Mouse (Mus musculus) hindbrain, embryonic 12.5 days (tissue): ENCODE results near the gene Tor3a. TPM values are rescaled to one million over a fixed set of nuclear protein-coding genes. Genes with fewer than 3 reads are reported as not detected.
A peak's percentile ranks its signal among the peaks of the same experiment; 100 is the strongest.

Experiments used
- ATAC-seq: fragments of 200-750 bp; cut with Nextera tagmentation; 2 replicates; pipeline ENCODE4 v1.8.0; 2017; ENCODE audit warnings: moderate TSS enrichment; ENCODE audit not compliant: low FRiP score
- H3K27ac ChIP-seq: fragments of 300-500 bp; sonication (generic); 2 replicates; pipeline ENCODE4 v1.5.1; 2016; ENCODE audit warnings: mild to moderate bottlenecking
- H3K27me3 ChIP-seq: fragments of 300-500 bp; sonication (generic); 2 replicates; pipeline ENCODE4 v1.6.1; 2016; ENCODE audit warnings: mild to moderate bottlenecking
- H3K36me3 ChIP-seq: fragments of 300-500 bp; sonication (generic); 2 replicates; pipeline ENCODE4 v1.6.1; 2016; ENCODE audit warnings: mild to moderate bottlenecking
- H3K4me1 ChIP-seq: fragments of 300-500 bp; sonication (generic); 2 replicates; pipeline ENCODE4 v1.6.1; 2016
- H3K4me2 ChIP-seq: fragments of 300-500 bp; sonication (generic); replicated peaks from 2 replicates; pipeline ENCODE4 v1.6.1; 2016; ENCODE audit warnings: mild to moderate bottlenecking
- H3K4me3 ChIP-seq: fragments of 300-500 bp; sonication (generic); 2 replicates; pipeline ENCODE4 v1.5.1; 2016; ENCODE audit warnings: mild to moderate bottlenecking
- H3K9ac ChIP-seq: fragments of 300-500 bp; sonication (generic); 2 replicates; pipeline ENCODE4 v1.6.1; 2016; ENCODE audit warnings: mild to moderate bottlenecking, moderate library complexity
- H3K9me3 ChIP-seq: fragments of 300-500 bp; sonication (generic); replicated peaks from 2 replicates; pipeline ENCODE4 v1.6.1; 2016; ENCODE audit warnings: mild to moderate bottlenecking
- WGBS: fragments of 180-500 bp; shearing (Covaris S2); methylation state at CpG from one replicate; pipeline ENCODE4 v1.1.7; 2016; 5-methylcytosine and 5-hydroxymethylcytosine counted together
- polyA plus RNA-seq: library from polyadenylated mRNA; unstranded; fragments of >200 nt; fragmentation: Nextera tagmentation; extraction: Ambion mirVana; gene quantifications from 2 replicates; pipeline ENCODE4 v1.2.1, GENCODE M21; 2016

Gene Tor3a
- polyA plus RNA-seq, 1 experiment from 2014 or later = 5.0 TPM

DNA sequence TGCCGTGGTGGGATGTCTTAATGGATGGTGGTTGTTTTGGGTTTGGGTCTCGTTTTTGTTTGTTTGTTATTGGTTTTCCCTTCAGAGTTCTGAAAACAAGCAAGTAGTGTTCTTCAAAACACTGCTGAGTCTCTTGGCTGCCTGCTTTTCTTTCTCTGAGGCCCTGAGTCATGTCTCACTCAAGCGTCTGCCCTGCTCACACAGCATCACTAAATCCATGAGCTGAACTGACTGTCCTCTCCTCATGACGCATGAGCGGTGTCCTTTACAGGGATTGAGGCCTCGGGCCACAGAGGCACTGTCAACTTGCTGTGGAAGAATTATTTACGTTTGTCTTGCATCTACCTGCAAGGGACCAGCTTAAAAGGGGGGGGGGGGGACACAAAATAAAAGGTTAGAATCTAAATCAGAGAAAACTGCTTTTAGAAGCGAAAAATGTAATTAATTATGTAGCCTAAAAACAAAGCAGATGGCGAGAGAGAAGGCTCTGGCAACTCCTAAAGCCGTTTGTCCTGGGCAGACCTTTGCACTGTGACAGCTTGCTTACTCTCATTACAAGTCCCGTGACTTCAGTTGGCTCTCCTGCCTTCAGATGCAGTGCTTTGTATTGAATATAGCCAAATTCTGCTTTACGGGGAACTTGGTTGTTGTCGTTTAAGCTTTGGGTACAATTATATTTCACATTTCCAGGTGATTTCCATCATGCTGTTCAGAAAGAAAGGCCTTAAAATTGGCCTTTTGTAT, 29.2 kb downstream of the Tor3a start:
- H3K36me3 ChIP-seq = peaks cover 32% of the 10 kb centered on the region
- no peak overlapping the region for H3K4me2 ChIP-seq
- no peak for ATAC-seq
- H3K9ac ChIP-seq = no peak overlapping the region
- peaks cover 2% of the 10 kb centered on the region; the same call in 1 of the 2 replicates for H3K4me1 ChIP-seq
- no peaks in the 10 kb centered on the region for H3K27me3 ChIP-seq
- H3K9me3 ChIP-seq = no peaks in the 10 kb centered on the region
- 77% methylated on average over 13 of the region's 13 CpGs for WGBS
- H3K4me3 ChIP-seq = no peak overlapping the region
- H3K27ac ChIP-seq = peak overlapping the region; percentile 60

DNA sequence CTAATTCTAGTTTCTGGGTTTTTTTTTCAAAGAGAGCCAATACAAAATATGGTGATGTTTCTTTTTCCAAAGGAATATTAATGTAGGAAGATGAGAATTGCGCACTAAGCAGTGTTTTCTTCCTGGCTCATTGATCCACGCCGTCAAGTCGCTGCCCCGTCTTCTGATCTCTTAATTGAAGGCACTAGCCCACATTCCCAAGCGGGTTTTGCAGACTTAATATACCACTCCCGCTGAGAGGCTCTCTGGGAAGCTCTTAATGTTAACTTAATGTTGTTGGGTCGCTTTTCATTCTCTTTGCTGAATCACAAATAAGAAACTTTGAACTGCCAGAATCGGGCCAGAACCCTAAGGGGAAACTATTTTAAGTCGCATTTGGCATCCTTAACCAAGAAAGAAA, 30.1 kb downstream of the Tor3a start:
- Histone ChIP-seq H3K9ac (no peak overlapping the region), H3K27ac (no peak overlapping the region), H3K9me3 (no peaks in the 10 kb centered on the region), H3K4me2 (no peak overlapping the region), H3K4me1 (peaks cover 2% of the 10 kb centered on the region; the same call in 1 of the 2 replicates), H3K27me3 (no peaks in the 10 kb centered on the region), H3K4me3 (no peak overlapping the region), H3K36me3 (peaks cover 35% of the 10 kb centered on the region)
- 50% methylated on average over 10 of the region's 10 CpGs for WGBS
- ATAC-seq = no peak

DNA sequence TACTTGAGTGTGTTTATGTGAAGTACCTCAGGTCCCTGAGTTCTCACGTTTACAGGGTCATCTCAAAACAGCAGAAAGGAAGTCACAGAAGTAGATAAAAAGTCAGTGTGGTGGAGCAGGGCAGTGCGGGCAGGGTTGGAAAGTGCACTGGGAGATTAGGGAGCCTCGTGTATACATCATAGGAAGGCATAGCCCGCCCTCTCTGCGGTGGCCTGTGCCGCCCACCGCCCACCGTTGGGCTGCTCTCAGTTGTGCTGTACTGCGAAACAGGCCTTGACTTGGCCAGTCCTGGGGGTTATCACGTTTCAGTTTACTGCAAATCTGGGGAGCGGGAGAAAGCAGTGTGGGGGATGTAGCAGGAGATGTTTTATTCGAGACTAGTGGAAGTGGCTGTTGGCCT, 31.3 kb downstream of the Tor3a start:
- Histone ChIP-seq H3K9me3 (no peaks in the 10 kb centered on the region), H3K4me1 (peaks cover 2% of the 10 kb centered on the region; the same call in 1 of the 2 replicates), H3K4me2 (no peak overlapping the region), H3K9ac (no peak overlapping the region), H3K36me3 (peaks cover 35% of the 10 kb centered on the region), H3K4me3 (no peak overlapping the region), H3K27ac (no peak overlapping the region), H3K27me3 (no peaks in the 10 kb centered on the region)
- ATAC-seq = no peak
- 65% methylated on average over 12 of the region's 12 CpGs for WGBS

DNA sequence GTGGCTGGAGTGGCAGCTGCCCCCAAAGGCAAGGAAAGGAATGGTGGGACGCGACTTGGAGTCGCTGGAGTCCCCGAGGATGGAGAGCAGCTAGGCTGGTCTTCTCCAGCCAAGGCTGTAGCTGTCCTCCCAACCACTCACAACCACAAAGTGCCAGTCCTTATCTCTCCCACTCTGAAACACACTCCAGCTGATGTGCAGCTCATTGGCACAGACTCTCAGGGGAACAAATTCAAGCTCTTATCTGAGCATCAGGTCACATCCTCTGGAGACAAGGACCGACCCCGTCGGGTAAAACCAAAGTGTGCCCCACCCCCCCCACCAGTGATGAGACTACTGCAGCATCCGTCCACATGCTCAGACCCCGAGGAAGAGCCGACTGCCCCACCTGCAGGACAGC, 32.3 kb downstream of the Tor3a start:
- H3K27me3 ChIP-seq = no peaks in the 10 kb centered on the region
- H3K4me3 ChIP-seq = no peak overlapping the region
- H3K27ac ChIP-seq = no peak overlapping the region
- 83% methylated on average over 10 of the region's 10 CpGs for WGBS
- no peak for ATAC-seq
- H3K4me2 ChIP-seq = no peak overlapping the region
- peaks cover 2% of the 10 kb centered on the region; the same call in 1 of the 2 replicates for H3K4me1 ChIP-seq
- no peaks in the 10 kb centered on the region for H3K9me3 ChIP-seq
- H3K36me3 ChIP-seq = peaks cover 42% of the 10 kb centered on the region
- H3K9ac ChIP-seq = no peak overlapping the region

DNA sequence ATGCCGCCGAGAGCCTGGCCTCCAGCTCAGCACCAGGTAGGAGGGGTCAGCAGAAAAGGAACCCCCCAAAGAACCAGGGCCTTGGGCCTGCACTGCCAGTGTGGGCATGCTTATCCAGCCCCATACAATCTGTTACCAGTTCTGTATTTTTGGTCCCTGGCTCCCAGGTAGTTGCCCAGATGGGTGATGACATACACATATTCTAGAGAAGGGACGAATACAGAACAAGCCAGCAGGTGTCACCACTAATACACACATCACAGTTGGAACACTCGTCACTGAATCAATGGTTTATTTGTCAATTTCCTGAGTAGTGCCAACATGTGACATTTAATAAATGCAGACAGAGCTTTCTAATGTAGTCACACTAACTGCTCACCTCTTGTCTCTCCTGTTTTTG, 33.6 kb downstream of the Tor3a start:
- no peak overlapping the region for H3K4me2 ChIP-seq
- no peak for ATAC-seq
- peaks cover 50% of the 10 kb centered on the region for H3K36me3 ChIP-seq
- H3K4me3 ChIP-seq = no peak overlapping the region
- H3K9me3 ChIP-seq = no peaks in the 10 kb centered on the region
- H3K27me3 ChIP-seq = no peaks in the 10 kb centered on the region
- H3K4me1 ChIP-seq = peaks cover 2% of the 10 kb centered on the region; the same call in 1 of the 2 replicates
- 75% methylated on average over 4 of the region's 4 CpGs for WGBS
- H3K9ac ChIP-seq = no peak overlapping the region
- H3K27ac ChIP-seq = no peak overlapping the region

DNA sequence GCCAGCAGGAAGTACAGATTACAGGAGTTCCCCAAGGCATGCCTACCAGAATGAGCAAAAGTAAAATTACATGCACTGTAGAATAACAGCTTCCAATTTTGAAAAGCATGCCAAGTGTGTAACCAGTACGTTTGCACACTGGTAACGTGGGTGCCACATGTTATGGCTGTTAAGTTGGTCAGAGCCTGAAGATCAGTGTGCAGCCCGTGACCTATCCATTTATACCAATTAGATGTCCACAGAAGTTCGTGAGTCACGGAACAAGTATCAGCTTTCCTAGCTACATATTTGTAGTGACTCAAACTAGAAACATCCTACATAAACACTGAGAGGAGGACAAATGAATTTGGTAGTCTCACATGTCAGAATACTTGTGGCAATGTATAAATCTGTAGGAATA, 34.7 kb downstream of the Tor3a start:
- no peak for ATAC-seq
- WGBS = 94% methylated on average over 5 of the region's 5 CpGs
- peaks cover 60% of the 10 kb centered on the region for H3K36me3 ChIP-seq

DNA sequence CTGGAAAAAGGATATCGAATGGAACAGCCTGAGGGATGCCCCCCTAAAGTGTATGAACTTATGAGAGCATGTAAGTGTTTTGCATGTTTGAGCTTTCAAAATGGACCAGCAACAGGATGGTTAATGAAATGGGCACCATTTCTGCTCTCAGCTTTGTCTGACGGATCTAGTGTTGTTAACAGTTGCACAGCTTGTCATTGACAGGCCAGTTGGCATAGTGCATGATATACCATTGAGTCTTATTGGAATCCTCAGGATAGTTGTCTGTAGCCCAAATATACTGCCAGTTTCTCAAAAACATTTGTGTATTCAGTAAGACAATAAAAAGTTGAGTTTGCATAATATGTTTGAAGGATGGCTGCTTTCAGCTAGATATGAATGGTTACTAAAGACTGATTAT, 39.0 kb downstream of the Tor3a start:
- 85% methylated on average over 2 of the region's 2 CpGs for WGBS
- no peak overlapping the region for H3K9ac ChIP-seq
- no peak overlapping the region for H3K27ac ChIP-seq
- H3K9me3 ChIP-seq = no peaks in the 10 kb centered on the region
- H3K4me3 ChIP-seq = no peak overlapping the region
- H3K4me2 ChIP-seq = no peak overlapping the region
- no peaks in the 10 kb centered on the region for H3K27me3 ChIP-seq
- peaks cover 55% of the 10 kb centered on the region for H3K36me3 ChIP-seq
- H3K4me1 ChIP-seq = no peaks in the 10 kb centered on the region
- ATAC-seq = no peak

More for the DNA sequence above, 34.7 kb downstream of the Tor3a start:
- Histone ChIP-seq H3K4me2 (no peak overlapping the region), H3K27me3 (no peaks in the 10 kb centered on the region), H3K4me3 (no peak overlapping the region), H3K27ac (no peak overlapping the region), H3K9me3 (no peaks in the 10 kb centered on the region), H3K4me1 (no peaks in the 10 kb centered on the region; the same call in 1 of the 2 replicates), H3K9ac (no peak overlapping the region)

DNA sequence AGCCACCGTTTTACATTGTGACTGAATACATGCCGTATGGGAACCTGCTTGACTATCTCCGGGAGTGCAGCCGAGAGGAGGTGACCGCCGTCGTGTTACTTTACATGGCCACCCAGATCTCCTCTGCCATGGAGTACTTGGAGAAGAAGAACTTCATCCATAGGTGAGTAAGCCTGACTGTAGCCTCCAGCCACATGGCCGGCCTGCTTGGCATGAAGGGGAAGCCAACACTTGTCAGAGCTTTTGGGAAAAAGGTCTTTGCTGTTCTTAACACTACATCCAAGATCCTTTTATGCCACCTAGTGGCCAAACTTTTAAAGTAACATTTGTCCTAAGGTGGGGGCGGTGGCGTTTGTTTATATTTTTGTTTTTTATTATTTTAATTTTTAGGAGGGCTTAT, 41.1 kb downstream of the Tor3a start:
- Histone ChIP-seq H3K4me2 (no peak overlapping the region), H3K9me3 (no peaks in the 10 kb centered on the region), H3K9ac (no peak overlapping the region), H3K4me1 (no peaks in the 10 kb centered on the region), H3K27ac (no peak overlapping the region), H3K27me3 (no peaks in the 10 kb centered on the region), H3K36me3 (peaks cover 56% of the 10 kb centered on the region), H3K4me3 (no peak overlapping the region)
- ATAC-seq = no peak
- WGBS = 82% methylated on average over 10 of the region's 10 CpGs

DNA sequence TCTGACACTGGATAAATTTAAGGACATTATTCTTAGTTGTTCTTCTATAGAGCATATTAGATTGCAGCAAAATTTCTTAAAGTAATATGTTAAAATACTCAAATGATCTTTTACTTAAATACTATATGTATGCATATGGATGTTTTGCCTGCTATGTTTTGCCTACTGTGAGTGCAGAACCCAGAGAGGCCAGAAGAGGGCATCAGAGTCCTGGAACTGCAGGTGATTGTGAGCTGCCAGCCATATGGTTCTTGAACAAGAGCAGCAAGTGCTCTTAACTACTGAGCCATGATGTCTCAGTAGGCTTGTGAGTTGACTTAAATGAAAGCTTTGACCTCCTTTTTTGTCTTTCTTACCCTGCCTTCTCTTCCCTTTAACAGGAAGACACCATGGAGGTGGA, 43.2 kb downstream of the Tor3a start:
- Histone ChIP-seq H3K27me3 (no peaks in the 10 kb centered on the region), H3K9ac (no peak overlapping the region), H3K4me2 (no peak overlapping the region), H3K9me3 (no peaks in the 10 kb centered on the region), H3K4me1 (no peaks in the 10 kb centered on the region), H3K27ac (no peak overlapping the region), H3K36me3 (peaks cover 45% of the 10 kb centered on the region), H3K4me3 (no peak overlapping the region)
- no peak for ATAC-seq

DNA sequence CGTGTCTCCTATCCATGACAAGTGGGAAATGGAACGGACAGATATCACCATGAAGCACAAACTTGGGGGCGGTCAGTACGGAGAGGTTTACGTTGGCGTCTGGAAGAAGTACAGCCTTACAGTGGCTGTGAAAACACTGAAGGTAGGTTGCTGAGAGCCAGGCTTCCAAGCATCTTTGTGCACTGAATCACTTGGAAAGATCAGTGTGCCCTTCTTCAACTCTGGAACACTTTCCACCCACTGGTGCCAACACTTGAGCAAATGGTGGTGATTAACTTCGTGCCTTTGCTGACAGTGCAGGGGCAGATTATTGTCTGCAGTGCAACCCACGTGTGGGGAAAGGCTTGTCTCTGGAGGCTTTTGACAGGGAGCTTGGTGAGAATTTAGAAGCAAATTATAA, 44.2 kb downstream of the Tor3a start:
- ATAC-seq = no peak
- 96% methylated on average over 8 of the region's 8 CpGs for WGBS
- no peak overlapping the region for H3K9ac ChIP-seq
- no peaks in the 10 kb centered on the region for H3K27me3 ChIP-seq
- peaks cover 47% of the 10 kb centered on the region for H3K36me3 ChIP-seq
- H3K27ac ChIP-seq = no peak overlapping the region
- no peak overlapping the region for H3K4me3 ChIP-seq
- H3K4me1 ChIP-seq = no peaks in the 10 kb centered on the region
- no peaks in the 10 kb centered on the region for H3K9me3 ChIP-seq
- no peak overlapping the region for H3K4me2 ChIP-seq

DNA sequence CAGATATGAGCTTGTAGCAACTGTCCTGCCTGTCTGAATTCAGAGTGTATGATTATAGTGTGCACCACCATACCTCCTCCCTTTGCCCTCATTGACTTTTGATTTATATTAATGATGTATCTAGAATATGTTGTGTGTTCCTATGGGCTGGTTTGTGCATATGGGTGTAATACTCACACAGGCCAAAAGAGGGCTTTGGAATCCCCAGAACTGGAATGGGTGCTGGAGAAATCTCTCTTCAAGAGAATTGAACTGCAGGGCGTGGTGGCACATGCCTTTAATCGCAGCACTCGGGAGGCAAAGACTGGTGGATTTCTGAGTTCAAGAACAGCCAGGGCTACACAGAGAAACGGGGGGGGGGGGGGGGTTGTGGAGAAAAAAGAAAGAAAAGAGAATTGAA, 47.4 kb downstream of the Tor3a start:
- H3K36me3 ChIP-seq = peaks cover 33% of the 10 kb centered on the region

DNA sequence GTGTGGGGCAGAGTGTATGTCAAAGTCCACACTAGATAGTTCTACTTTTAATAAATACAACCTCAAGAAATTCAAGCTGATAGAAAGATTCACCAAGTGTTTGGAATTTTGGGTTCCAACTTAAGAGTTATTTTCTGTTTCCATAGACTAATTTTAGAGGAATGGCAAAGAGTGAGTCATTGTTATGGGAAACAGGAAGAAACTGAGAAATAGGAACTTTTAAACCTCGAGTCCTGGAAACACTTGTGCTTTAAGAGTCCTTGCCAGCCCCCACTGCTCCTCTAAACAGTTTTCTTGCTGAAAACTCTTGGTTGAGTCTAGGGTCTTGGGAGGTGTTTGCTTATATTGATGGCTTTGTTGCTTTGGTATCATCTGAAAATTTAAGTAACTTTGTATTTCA, 49.9 kb downstream of the Tor3a start:
- WGBS = 72% methylated on average over 1 of the region's 1 CpGs
- Histone ChIP-seq H3K27ac (no peak overlapping the region), H3K4me1 (no peaks in the 10 kb centered on the region; the same call in 1 of the 2 replicates), H3K9ac (no peak overlapping the region), H3K9me3 (no peaks in the 10 kb centered on the region), H3K4me3 (no peak overlapping the region), H3K4me2 (no peak overlapping the region), H3K36me3 (peaks cover 15% of the 10 kb centered on the region), H3K27me3 (no peaks in the 10 kb centered on the region)
- no peak for ATAC-seq

More for the DNA sequence above, 47.4 kb downstream of the Tor3a start:
- H3K9ac ChIP-seq = no peak overlapping the region
- H3K27ac ChIP-seq = no peak overlapping the region
- WGBS = 81% methylated on average over 4 of the region's 4 CpGs
- H3K4me1 ChIP-seq = no peaks in the 10 kb centered on the region
- ATAC-seq = no peak
- H3K9me3 ChIP-seq = no peaks in the 10 kb centered on the region
- no peaks in the 10 kb centered on the region for H3K27me3 ChIP-seq
- H3K4me3 ChIP-seq = no peak overlapping the region
- no peak overlapping the region for H3K4me2 ChIP-seq

DNA sequence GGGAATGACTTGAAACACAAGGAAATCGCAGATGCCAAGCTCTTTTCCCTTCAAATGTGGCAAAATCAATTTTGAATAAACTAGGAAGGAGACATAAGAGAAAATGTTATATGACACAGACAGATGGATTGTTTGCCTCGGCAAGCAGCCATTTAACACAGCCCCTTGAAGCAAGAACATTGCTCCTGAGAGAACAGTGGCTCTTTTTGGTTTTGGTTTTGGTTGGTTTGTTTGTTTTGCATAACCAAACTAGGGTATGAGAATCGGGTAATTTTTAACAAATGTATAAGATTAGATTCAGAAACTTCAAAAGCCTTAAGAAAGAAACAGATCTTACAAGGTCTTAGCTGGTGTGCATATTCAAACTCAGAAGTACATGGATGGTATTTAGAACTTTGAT, 53.2 kb downstream of the Tor3a start:
- no peak overlapping the region for H3K9ac ChIP-seq
- H3K4me2 ChIP-seq = no peak overlapping the region
- 89% methylated on average over 3 of the region's 3 CpGs for WGBS
- H3K4me3 ChIP-seq = no peak overlapping the region
- no peaks in the 10 kb centered on the region for H3K9me3 ChIP-seq
- peaks cover 13% of the 10 kb centered on the region for H3K36me3 ChIP-seq
- H3K4me1 ChIP-seq = peaks cover 4% of the 10 kb centered on the region
- no peak for ATAC-seq
- no peak overlapping the region for H3K27ac ChIP-seq
- H3K27me3 ChIP-seq = no peaks in the 10 kb centered on the region
